26 mouse cellular contexts compared by ENCODE assay signal in genomic region chr4:134051912-134052311, GRCm38 (mm10). TPM values are rescaled to one million over a fixed set of nuclear protein-coding genes. Genes with fewer than 3 reads are reported as not detected.
DNase-seq lines count a peak whose midpoint lies in the region; ATAC-seq lines count a peak whose summit lies in the region.
"Had no signal": no experiment of that assay in that cellular context is flagged by ENCODE, and none has a peak within 500 bp of the region (broad histone marks: within the 10 kb centered on the region; RNA-seq: fewer than 3 reads in every experiment).

No protein-coding gene starts in this region.

- no peaks in the 10 kb centered on the region for H3K9me3 ChIP-seq in heart, embryonic 10.5 days
- no peaks in the 10 kb centered on the region for H3K9me3 ChIP-seq in heart, embryonic 15.5 days (replicated peaks)
- no peaks in the 10 kb centered on the region for H3K9me3 ChIP-seq in midbrain, embryonic 11.5 days (ENCODE audit: control insufficient read depth, low read length)
- H3K9me3 ChIP-seq in midbrain, embryonic 10.5 days (replicated peaks): no peaks in the 10 kb centered on the region
- H3K9me3 ChIP-seq: embryonic facial prominence, embryonic 10.5 days; embryonic facial prominence, embryonic 12.5 days; forebrain, embryonic 10.5 days; forebrain, embryonic 12.5 days had no signal

- H3K36me3 ChIP-seq in heart, embryonic 10.5 days: no peaks in the 10 kb centered on the region
- H3K36me3 ChIP-seq in heart, embryonic 15.5 days: no peaks in the 10 kb centered on the region
- H3K36me3 ChIP-seq in midbrain, embryonic 11.5 days (ENCODE audit: control insufficient read depth, insufficient read depth, low read length): no peaks in the 10 kb centered on the region
- H3K36me3 ChIP-seq in midbrain, embryonic 10.5 days: no peaks in the 10 kb centered on the region
- H3K36me3 ChIP-seq: embryonic facial prominence, embryonic 10.5 days; embryonic facial prominence, embryonic 12.5 days; forebrain, embryonic 10.5 days; forebrain, embryonic 12.5 days; G1E had no signal

- no peak overlapping the region for H3K9ac ChIP-seq in heart, embryonic 15.5 days
- no peak overlapping the region for H3K9ac ChIP-seq in midbrain, embryonic 11.5 days (ENCODE audit: low read length)
- H3K9ac ChIP-seq: embryonic facial prominence, embryonic 12.5 days; forebrain, embryonic 12.5 days had no signal

- no peak for ATAC-seq in heart, embryonic 15.5 days (replicated peaks; ENCODE audit: insufficient number of reproducible peaks, insufficient read depth, low FRiP score, low read depth)
- ATAC-seq in midbrain, embryonic 11.5 days (ENCODE audit: low FRiP score): no peak
- ATAC-seq: activated CD4-positive, CD25-positive, alpha-beta regulatory T cell, adult 4 months; CD4-positive, CD25-positive, alpha-beta regulatory T cell, adult 4 months; forebrain, embryonic 14.5 days; forebrain, embryonic 16.5 days; Patski had no signal

- peaks cover 16% of the 10 kb centered on the region for H3K27me3 ChIP-seq in heart, embryonic 10.5 days (ENCODE audit: insufficient read depth, poor library complexity, severe bottlenecking)
- H3K27me3 ChIP-seq in heart, embryonic 15.5 days: peaks cover 5% of the 10 kb centered on the region
- no peaks in the 10 kb centered on the region for H3K27me3 ChIP-seq in midbrain, embryonic 11.5 days (ENCODE audit: control insufficient read depth, insufficient read depth, low read length)
- H3K27me3 ChIP-seq in midbrain, embryonic 10.5 days (ENCODE audit: low read depth, poor library complexity, severe bottlenecking): peaks cover 4% of the 10 kb centered on the region; the same call in 1 of the 2 replicates
- H3K27me3 ChIP-seq: embryonic facial prominence, embryonic 12.5 days; forebrain, embryonic 12.5 days; Patski had no signal

- H3K27ac ChIP-seq in heart, embryonic 10.5 days: peak overlapping the region; percentile 52; the same call in 1 of the 2 replicates
- peak overlapping the region; percentile 32; the same call in 1 of the 2 replicates for H3K27ac ChIP-seq in heart, embryonic 15.5 days
- no peak overlapping the region for H3K27ac ChIP-seq in midbrain, embryonic 11.5 days (ENCODE audit: low read depth, low read length)
- no peak overlapping the region for H3K27ac ChIP-seq in midbrain, embryonic 10.5 days (replicated peaks)
- H3K27ac ChIP-seq: embryonic facial prominence, embryonic 10.5 days; embryonic facial prominence, embryonic 12.5 days; forebrain, embryonic 10.5 days; forebrain, embryonic 12.5 days had no signal

- intact Hi-C loops in heart, postnatal 14 days (cut with DNase I): no loop called here

- H3K4me3 ChIP-seq in heart, embryonic 10.5 days: no peak overlapping the region
- H3K4me3 ChIP-seq in heart, embryonic 15.5 days: no peak overlapping the region
- no peak overlapping the region for H3K4me3 ChIP-seq in midbrain, embryonic 11.5 days (ENCODE audit: low read depth, low read length)
- no peak overlapping the region for H3K4me3 ChIP-seq in midbrain, embryonic 10.5 days
- H3K4me3 ChIP-seq: embryonic facial prominence, embryonic 10.5 days; embryonic facial prominence, embryonic 12.5 days; forebrain, embryonic 10.5 days; forebrain, embryonic 12.5 days had no signal

- H3K4me2 ChIP-seq in heart, embryonic 15.5 days: no peak overlapping the region
- H3K4me2 ChIP-seq in midbrain, embryonic 11.5 days: no peak overlapping the region
- H3K4me2 ChIP-seq: embryonic facial prominence, embryonic 12.5 days; forebrain, embryonic 12.5 days had no signal

- DNase-seq in heart, embryonic 10.5 days (ENCODE audit: low spot score): no peak
- no peak for DNase-seq in heart, postnatal 14 days
- no peak for DNase-seq in heart, adult 18-20 months
- DNase-seq in midbrain, embryonic 11.5 days (ENCODE audit: low spot score, missing footprints): peak; percentile 35
- no peak for DNase-seq in midbrain, embryonic 10.5 days (ENCODE audit: low spot score)
- peak; percentile 80 for DNase-seq in yolk sac, embryonic 10.5 days (ENCODE audit: low spot score)
- no peak for DNase-seq in cerebellum, postnatal 4 days (ENCODE audit: low spot score in 2 of 2)
- DNase-seq: adrenal gland, adult 2 months; adrenal gland, postnatal 25 days; B cell, adult 2 months had no signal

- H3K4me1 ChIP-seq in heart, embryonic 10.5 days: peaks cover 41% of the 10 kb centered on the region
- peaks cover 15% of the 10 kb centered on the region for H3K4me1 ChIP-seq in heart, embryonic 15.5 days (replicated peaks)
- H3K4me1 ChIP-seq in midbrain, embryonic 11.5 days (ENCODE audit: control insufficient read depth, insufficient read depth, low read length): no peaks in the 10 kb centered on the region
- peaks cover 12% of the 10 kb centered on the region for H3K4me1 ChIP-seq in midbrain, embryonic 10.5 days

- WGBS in heart, embryonic 10.5 days: 77% methylated on average over 5 of the region's 5 CpGs
- WGBS in heart, embryonic 15.5 days: 84% methylated on average over 5 of the region's 5 CpGs
- WGBS in midbrain, embryonic 11.5 days: 80% methylated on average over 5 of the region's 5 CpGs
- WGBS in midbrain, embryonic 10.5 days: 83% methylated on average over 5 of the region's 5 CpGs

RNA-seq across cellular contexts. Expression of gene Zfp683, which starts 1.7 kb away (rescaled TPM):
- not detected in 2 replicates for polyA plus RNA-seq in heart, embryonic 10.5 days (2016; fragmentation: Nextera tagmentation; extraction: Ambion mirVana)
- not detected for total RNA-seq in heart, postnatal 14 days (2021)
- not detected in 2 replicates for polyA plus RNA-seq in heart, embryonic 15.5 days (2015; fragmentation: Nextera tagmentation; extraction: Ambion mirVana)
- not detected for total RNA-seq in heart, adult 18-20 months (2021)
- not detected in 2 replicates for polyA plus RNA-seq in midbrain, embryonic 11.5 days (2014; fragmentation: Nextera tagmentation; extraction: Ambion mirVana)
- polyA plus RNA-seq in midbrain, embryonic 10.5 days (2016; fragmentation: Nextera tagmentation; extraction: Ambion mirVana): not detected in 2 replicates
- total RNA-seq: adrenal gland, postnatal 25 days; adrenal gland, postnatal 4 days; CH12.LX; G1E had no signal
- polyA plus RNA-seq: brain, embryonic 14.5 days; cortical plate, adult 2 months; embryonic facial prominence, embryonic 10.5 days; embryonic facial prominence, embryonic 12.5 days; embryonic facial prominence, embryonic 14.5 days; forebrain, embryonic 10.5 days; forebrain, embryonic 12.5 days; forebrain, embryonic 14.5 days; forebrain, embryonic 16.5 days; G1E; Patski had no signal

RNA-seq across cellular contexts. Expression of gene Crybg2, which starts 8.7 kb away (rescaled TPM):
- 0.78 and 2.7 TPM in 2 replicates for polyA plus RNA-seq in heart, embryonic 10.5 days (2016; fragmentation: Nextera tagmentation; extraction: Ambion mirVana)
- under 1 TPM in 1 of 2 experiments, not detected in 1; 0.24 TPM for total RNA-seq in heart, postnatal 14 days (2021)
- 0.30 and 0.61 TPM in 2 replicates for polyA plus RNA-seq in heart, embryonic 15.5 days (2015; fragmentation: Nextera tagmentation; extraction: Ambion mirVana)
- under 1 TPM in 1 of 2 experiments, not detected in 1; 0.08 TPM for total RNA-seq in heart, adult 18-20 months (2021)
- 0.89 and 0.98 TPM in 2 replicates for polyA plus RNA-seq in midbrain, embryonic 11.5 days (2014; fragmentation: Nextera tagmentation; extraction: Ambion mirVana)
- polyA plus RNA-seq in midbrain, embryonic 10.5 days (2016; fragmentation: Nextera tagmentation; extraction: Ambion mirVana): 2.0 TPM in 2 replicates

RNA-seq across cellular contexts. Expression of gene Lin28a, which starts 33.3 kb away (rescaled TPM):
- polyA plus RNA-seq in heart, embryonic 10.5 days (2016; fragmentation: Nextera tagmentation; extraction: Ambion mirVana): 4.4 and 12.4 TPM in 2 replicates
- total RNA-seq in heart, postnatal 14 days (2021): not detected
- 0.14 and 0.19 TPM in 2 replicates for polyA plus RNA-seq in heart, embryonic 15.5 days (2015; fragmentation: Nextera tagmentation; extraction: Ambion mirVana)
- not detected for total RNA-seq in heart, adult 18-20 months (2021)
- 4.7 and 5.6 TPM in 2 replicates for polyA plus RNA-seq in midbrain, embryonic 11.5 days (2014; fragmentation: Nextera tagmentation; extraction: Ambion mirVana)
- polyA plus RNA-seq in midbrain, embryonic 10.5 days (2016; fragmentation: Nextera tagmentation; extraction: Ambion mirVana): 16.9 and 29.2 TPM in 2 replicates
- total RNA-seq: adrenal gland, adult 2 months; adrenal gland, postnatal 25 days had no signal
- polyA plus RNA-seq: activated CD4-positive, CD25-positive, alpha-beta regulatory T cell, adult 4 months; adrenal gland, adult 2 months; CD4-positive, CD25-positive, alpha-beta regulatory T cell, adult 4 months; cortical plate, adult 2 months; embryonic facial prominence, embryonic 14.5 days; forebrain, embryonic 14.5 days; forebrain, embryonic 16.5 days; G1E; Patski had no signal

RNA-seq across cellular contexts. Expression of gene Cd52, which starts 43.0 kb away (rescaled TPM):
- 1.7 and 4.2 TPM in 2 replicates for polyA plus RNA-seq in heart, embryonic 10.5 days (2016; fragmentation: Nextera tagmentation; extraction: Ambion mirVana)
- total RNA-seq in heart, postnatal 14 days (2021): 10 to 100 TPM in 1 of 2 experiments, 1 to 10 TPM in 1; 3.5 to 10.3 TPM
- polyA plus RNA-seq in heart, embryonic 15.5 days (2015; fragmentation: Nextera tagmentation; extraction: Ambion mirVana): 11.6 and 23.8 TPM in 2 replicates
- 10 to 100 TPM in 1 of 2 experiments, 1 to 10 TPM in 1; 5.8 to 20.9 TPM for total RNA-seq in heart, adult 18-20 months (2021)
- polyA plus RNA-seq in midbrain, embryonic 11.5 days (2014; fragmentation: Nextera tagmentation; extraction: Ambion mirVana): 4.3 and 4.7 TPM in 2 replicates
- 5.1 TPM in 2 replicates for polyA plus RNA-seq in midbrain, embryonic 10.5 days (2016; fragmentation: Nextera tagmentation; extraction: Ambion mirVana)
- polyA plus RNA-seq: Patski had no signal

RNA-seq across cellular contexts. Expression of gene Ubxn11, which starts 50.5 kb away (rescaled TPM):
- 2.6 and 2.9 TPM in 2 replicates for polyA plus RNA-seq in heart, embryonic 10.5 days (2016; fragmentation: Nextera tagmentation; extraction: Ambion mirVana)
- 1 to 10 TPM; 1.4 to 1.7 TPM for total RNA-seq in heart, postnatal 14 days (2021)
- 1.8 and 3.9 TPM in 2 replicates for polyA plus RNA-seq in heart, embryonic 15.5 days (2015; fragmentation: Nextera tagmentation; extraction: Ambion mirVana)
- 1 to 10 TPM; 2.0 to 2.4 TPM for total RNA-seq in heart, adult 18-20 months (2021)
- polyA plus RNA-seq in midbrain, embryonic 11.5 days (2014; fragmentation: Nextera tagmentation; extraction: Ambion mirVana): 3.0 and 4.7 TPM in 2 replicates
- polyA plus RNA-seq in midbrain, embryonic 10.5 days (2016; fragmentation: Nextera tagmentation; extraction: Ambion mirVana): 4.8 and 6.5 TPM in 2 replicates

Comparison
In these comparisons a context has a peak if more than half of its experiments do, and no peak if none do; other contexts are left out.
1. DNase-seq: peak in midbrain, embryonic 11.5 days (single experiment) and yolk sac, embryonic 10.5 days (single experiment); none in heart, embryonic 10.5 days (single experiment), heart, postnatal 14 days (0 of 2), heart, adult 18-20 months (0 of 2), midbrain, embryonic 10.5 days (single experiment) and cerebellum, postnatal 4 days (0 of 2).
2. H3K27ac ChIP-seq: peak in heart, embryonic 10.5 days (single experiment) and heart, embryonic 15.5 days (single experiment); none in midbrain, embryonic 11.5 days (single experiment) and midbrain, embryonic 10.5 days (single experiment).